Mouse (Mus musculus) ES-E14 (cell line): ENCODE measurements around the gene Kcnh1. TPM values are rescaled to one million over a fixed set of nuclear protein-coding genes. Genes with fewer than 3 reads are reported as not detected.

Experiments
- DNase-seq: peaks from one replicate; pipeline ENCODE4 v3.0.0-alpha.2; 2013; ENCODE audit warnings: low read depth, low spot score
- H3K27ac ChIP-seq: 2 replicates; pipeline ENCODE4 v1.5.1; 2012; ENCODE audit warnings: low read depth, mild to moderate bottlenecking, low read length, moderate library complexity, mixed read lengths; ENCODE audit not compliant: poor library complexity, insufficient read depth, severe bottlenecking
- H3K36me3 ChIP-seq: 2 replicates; pipeline ENCODE4 v1.6.1; 2012; ENCODE audit warnings: mild to moderate bottlenecking, low read length, moderate library complexity, mixed read lengths; ENCODE audit not compliant: control insufficient read depth, poor library complexity, insufficient read depth, severe bottlenecking
- H3K4me1 ChIP-seq, 2 experiments: fragments of 150-350 bp in 1 of 2; sonication (generic) in 1 of 2; 2 replicates each; pipeline ENCODE4 v1.6.1; 2012; ENCODE audit warnings: low read length in 2 of 2, mild to moderate bottlenecking in 1 of 2, mixed read lengths in 1 of 2; ENCODE audit not compliant: control insufficient read depth in 2 of 2, insufficient read depth in 2 of 2, poor library complexity in 1 of 2
- H3K4me3 ChIP-seq, 2 experiments: fragments of 150-350 bp in 1 of 2; sonication (generic) in 1 of 2; 2 replicates each; pipeline ENCODE4 v1.5.1; 2012; ENCODE audit warnings: low read length in 2 of 2, low read depth in 1 of 2, mild to moderate bottlenecking in 1 of 2, mixed read lengths in 1 of 2; ENCODE audit not compliant: insufficient read depth in 1 of 2, poor library complexity in 1 of 2, severe bottlenecking in 1 of 2
- H3K9ac ChIP-seq: 2 replicates; pipeline ENCODE4 v1.6.1; 2012; ENCODE audit warnings: low read depth, mild to moderate bottlenecking, low read length, mixed read lengths; ENCODE audit not compliant: poor library complexity, insufficient read depth, severe bottlenecking
- H3K9me3 ChIP-seq: fragments of 150-350 bp; sonication (generic); 2 replicates; pipeline ENCODE4 v1.6.1; 2012; ENCODE audit warnings: low read depth, mild to moderate bottlenecking, low read length; ENCODE audit not compliant: control insufficient read depth, insufficient read depth
- CHD2 ChIP-seq: IDR thresholded peaks from 2 replicates; pipeline ENCODE4 v1.6.1; 2014; ENCODE audit warnings: mild to moderate bottlenecking, low read depth, low read length, inconsistent platforms
- HCFC1 ChIP-seq: IDR thresholded peaks from 2 replicates; pipeline ENCODE4 v1.6.1; 2012; ENCODE audit warnings: low read length, inconsistent platforms, borderline replicate concordance; ENCODE audit not compliant: insufficient read depth
- MAFK ChIP-seq: IDR thresholded peaks from 2 replicates; pipeline ENCODE4 v1.6.1; 2014; ENCODE audit warnings: mild to moderate bottlenecking, low read depth, low read length, inconsistent platforms; ENCODE audit not compliant: insufficient read depth
- ZC3H11A ChIP-seq: IDR thresholded peaks from 2 replicates; pipeline ENCODE4 v1.6.1; 2012; ENCODE audit warnings: low read depth, mild to moderate bottlenecking, inconsistent platforms, low read length, borderline replicate concordance
- ZNF384 ChIP-seq: IDR thresholded peaks from 2 replicates; pipeline ENCODE4 v1.6.1; 2012; ENCODE audit warnings: low read depth, low read length, inconsistent platforms
- in situ Hi-C, 2 experiments: fragments of 600-800 bp; cut with MboI; formaldehyde crosslinking; loops; one replicate each; pipeline ENCODE4 v1.15.1; 2025; ENCODE audit warnings: low sequenced_read_pairs in 2 of 2, inconsistent platforms in 1 of 2; ENCODE audit not compliant: unreplicated experiment in 2 of 2
- total RNA-seq: library from RNA; depleted of rRNA; stranded (reverse); fragments of 300-350 nt; gene quantifications from 2 replicates; pipeline ENCODE4 v1.2.3, GENCODE M21; 2012

Gene Kcnh1
- total RNA-seq, 1 experiment = 0.71 TPM

DNA sequence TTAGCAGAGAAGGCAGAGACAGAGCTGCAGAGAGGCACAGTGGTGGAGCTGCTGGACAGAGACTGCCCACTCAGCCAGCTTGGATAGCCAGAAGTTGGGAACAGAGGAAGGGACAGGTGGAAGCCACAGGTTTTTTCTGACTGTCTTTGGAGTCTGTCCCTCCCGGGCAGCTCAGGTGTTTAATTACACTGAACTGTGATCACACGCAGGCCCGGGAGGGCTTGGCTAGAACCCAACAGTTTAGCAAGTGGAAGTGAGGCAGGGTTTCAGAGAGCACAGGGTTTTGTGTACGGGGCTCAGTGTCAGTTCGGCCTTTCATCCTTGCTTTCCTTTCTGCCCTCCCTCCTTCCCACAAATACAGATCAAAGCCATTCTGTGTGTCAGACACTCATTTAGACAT, 156.8 kb downstream of the Kcnh1 start:
- in situ Hi-C loops = no loop called here
- DNase-seq = no peak
- Histone ChIP-seq H3K27ac (no peak overlapping the region), H3K36me3 (no peaks in the 10 kb centered on the region), H3K9ac (no peak overlapping the region), H3K4me1 (no peaks in the 10 kb centered on the region), H3K4me3 (no peak overlapping the region), H3K9me3 (no peaks in the 10 kb centered on the region)
- no peak for TF ChIP-seq ZNF384
- TF ChIP-seq HCFC1 = no peak
- TF ChIP-seq CHD2 = no peak
- TF ChIP-seq ZC3H11A = no peak
- TF ChIP-seq MAFK = no peak

DNA sequence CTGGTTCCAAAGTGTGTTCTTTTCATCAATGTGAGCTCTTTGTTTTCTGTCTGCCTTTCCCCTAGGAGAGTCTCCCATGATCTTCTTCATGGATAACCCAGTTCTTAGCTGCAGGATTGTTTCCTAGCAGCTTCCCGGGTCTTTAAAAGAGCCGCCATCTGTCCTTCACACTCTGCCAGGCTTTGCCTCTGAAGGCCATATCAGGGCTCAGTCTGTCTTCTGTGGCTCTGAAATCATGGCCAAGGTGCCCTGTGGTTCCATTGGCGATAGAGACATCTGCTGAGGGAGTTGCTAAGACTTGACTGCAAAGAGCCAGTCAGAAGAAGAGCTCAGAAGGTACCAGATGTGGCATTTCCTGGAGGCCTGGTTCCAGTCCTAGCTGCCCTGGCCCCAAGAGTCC, 165.7 kb downstream of the Kcnh1 start:
- in situ Hi-C loops = no loop called here
- Histone ChIP-seq H3K9me3 (no peaks in the 10 kb centered on the region), H3K9ac (no peak overlapping the region), H3K4me3 (no peak overlapping the region), H3K4me1 (no peaks in the 10 kb centered on the region), H3K36me3 (no peaks in the 10 kb centered on the region), H3K27ac (no peak overlapping the region)
- TF ChIP-seq HCFC1 (no peak), ZC3H11A (no peak), CHD2 (no peak), ZNF384 (no peak), MAFK (no peak)
- no peak for DNase-seq

DNA sequence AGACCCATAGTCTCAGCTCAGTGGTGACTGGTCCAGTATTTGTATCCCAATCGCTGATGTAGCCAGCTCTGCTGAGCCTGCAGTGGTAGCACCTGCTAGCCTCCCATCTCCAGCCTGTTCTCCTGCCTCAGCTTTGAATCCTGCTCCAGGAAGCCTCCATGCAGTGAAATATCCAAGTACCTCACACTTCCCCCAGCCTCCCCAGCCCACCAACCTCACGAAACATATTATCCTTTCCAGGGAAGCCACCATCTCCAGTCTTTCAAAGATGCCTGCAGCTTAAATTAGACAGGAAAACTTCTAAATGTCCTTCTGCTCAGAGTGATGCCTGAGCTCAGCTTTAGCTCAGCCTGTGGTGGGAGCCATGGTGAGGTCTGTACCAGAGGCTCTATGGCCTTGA, 168.6 kb downstream of the Kcnh1 start:
- no peak for DNase-seq
- Histone ChIP-seq H3K27ac (no peak overlapping the region), H3K36me3 (no peaks in the 10 kb centered on the region), H3K9ac (no peak overlapping the region), H3K4me3 (no peak overlapping the region), H3K4me1 (no peaks in the 10 kb centered on the region), H3K9me3 (no peaks in the 10 kb centered on the region)
- in situ Hi-C loops = no loop called here
- no peak for TF ChIP-seq CHD2
- no peak for TF ChIP-seq HCFC1
- no peak for TF ChIP-seq MAFK
- no peak for TF ChIP-seq ZNF384
- no peak for TF ChIP-seq ZC3H11A

DNA sequence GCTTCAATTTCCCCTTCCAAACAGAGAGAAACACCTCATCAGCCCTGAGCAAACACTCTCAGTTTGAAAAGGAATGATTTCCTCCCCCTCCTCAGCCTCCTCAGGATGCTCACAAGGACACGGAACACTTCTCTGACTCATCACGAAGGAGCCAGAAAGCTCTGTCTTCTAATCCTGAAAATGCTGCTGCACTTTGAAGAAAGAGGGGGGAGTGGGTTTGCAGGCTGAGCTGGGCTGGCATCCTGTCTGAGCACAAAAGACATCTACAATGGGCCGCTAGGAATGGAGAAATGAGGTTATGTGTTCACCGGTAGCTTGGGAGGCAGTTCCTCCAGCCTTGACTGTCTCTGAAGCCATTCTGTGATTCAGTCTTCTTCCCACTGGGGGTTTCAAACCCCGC, 177.8 kb downstream of the Kcnh1 start:
- Histone ChIP-seq H3K36me3 (no peaks in the 10 kb centered on the region), H3K4me3 (no peak overlapping the region), H3K9me3 (no peaks in the 10 kb centered on the region), H3K9ac (no peak overlapping the region), H3K27ac (no peak overlapping the region), H3K4me1 (no peaks in the 10 kb centered on the region)
- no peak for TF ChIP-seq MAFK
- no peak for TF ChIP-seq ZC3H11A
- no peak for TF ChIP-seq CHD2
- TF ChIP-seq HCFC1 = no peak
- no peak for TF ChIP-seq ZNF384
- DNase-seq = no peak
- in situ Hi-C loops = no loop called here

DNA sequence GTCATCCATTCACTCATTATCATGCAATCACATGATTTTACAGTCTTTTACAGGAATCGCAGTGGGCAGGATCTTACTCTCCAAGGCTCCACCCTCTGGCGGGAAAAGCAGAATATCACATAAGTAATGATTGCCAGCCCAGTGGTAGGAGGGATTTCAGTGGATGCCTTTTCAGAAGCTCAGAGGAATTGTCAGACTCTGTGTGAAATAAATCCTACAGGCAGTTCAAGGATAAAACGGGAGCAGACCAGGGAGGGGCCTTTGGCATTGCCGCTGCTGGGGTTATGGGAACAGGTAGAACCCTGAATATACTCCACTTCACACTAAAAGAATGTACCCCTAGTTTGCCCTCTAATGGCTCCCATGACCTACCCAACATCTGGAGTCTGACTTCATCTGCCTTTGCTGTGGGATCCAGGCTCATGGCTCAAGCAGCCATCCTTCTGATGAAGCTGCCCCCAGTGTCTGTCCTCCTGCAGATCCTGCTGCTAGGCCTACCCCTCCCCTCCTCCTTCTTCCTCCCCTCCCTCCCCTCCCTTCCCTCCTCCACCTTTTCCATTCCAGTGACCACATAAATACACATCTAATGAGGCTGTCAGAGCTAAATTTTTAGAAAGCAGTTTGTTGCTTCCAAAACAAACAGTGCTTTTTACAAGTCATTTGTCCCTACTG, 181.5 kb downstream of the Kcnh1 start:
- DNase-seq = no peak
- no peak overlapping the region for H3K4me3 ChIP-seq
- H3K4me1 ChIP-seq = no peaks in the 10 kb centered on the region
- in situ Hi-C loops = no loop called here
- TF ChIP-seq ZNF384 (no peak), HCFC1 (no peak), ZC3H11A (no peak), MAFK (no peak), CHD2 (no peak)
- H3K36me3 ChIP-seq = no peaks in the 10 kb centered on the region
- H3K27ac ChIP-seq = no peak overlapping the region
- no peak overlapping the region for H3K9ac ChIP-seq
- no peaks in the 10 kb centered on the region for H3K9me3 ChIP-seq
